Comparison of ENCODE assay signal across 9 mouse cellular contexts in genomic region chr9:45411803-45412202, GRCm38 (mm10). TPM values are rescaled to one million over a fixed set of nuclear protein-coding genes. Genes with fewer than 3 reads are reported as not detected.
A peak's percentile ranks its signal among the peaks of the same experiment; 100 is the strongest.
DNase-seq lines count a peak whose midpoint lies in the region; ATAC-seq and TF ChIP-seq lines count a peak whose summit lies in the region.
"Had no signal": no experiment of that assay in that cellular context is flagged by ENCODE, and none has a peak within 500 bp of the region (broad histone marks: within the 10 kb centered on the region; RNA-seq: fewer than 3 reads in every experiment).

No protein-coding gene starts in this region.

- no peaks in the 10 kb centered on the region for H3K9me3 ChIP-seq in forebrain, embryonic 10.5 days
- no peaks in the 10 kb centered on the region for H3K9me3 ChIP-seq in intestine, embryonic 14.5 days (ENCODE audit: control insufficient read depth, low read length)
- no peaks in the 10 kb centered on the region for H3K9me3 ChIP-seq in lung, embryonic 15.5 days
- H3K9me3 ChIP-seq: liver, embryonic 15.5 days had no signal

- H3K36me3 ChIP-seq in forebrain, embryonic 10.5 days (replicated peaks): no peaks in the 10 kb centered on the region
- no peaks in the 10 kb centered on the region for H3K36me3 ChIP-seq in intestine, embryonic 14.5 days (ENCODE audit: control insufficient read depth, insufficient read depth, low read length)
- no peaks in the 10 kb centered on the region for H3K36me3 ChIP-seq in lung, embryonic 15.5 days
- H3K36me3 ChIP-seq: liver, embryonic 15.5 days had no signal

- peaks cover 13% of the 10 kb centered on the region for H3K27me3 ChIP-seq in forebrain, embryonic 10.5 days (ENCODE audit: poor library complexity, severe bottlenecking)
- H3K27me3 ChIP-seq in intestine, embryonic 14.5 days (replicated peaks; ENCODE audit: control insufficient read depth, insufficient read depth, low read length): no peaks in the 10 kb centered on the region
- H3K27me3 ChIP-seq in lung, embryonic 15.5 days: no peaks in the 10 kb centered on the region

- peak overlapping the region; percentile 9; the same call in 1 of the 2 replicates for H3K4me3 ChIP-seq in layer of hippocampus, adult 2 months
- H3K4me3 ChIP-seq in forebrain, embryonic 10.5 days: peak overlapping the region; percentile 16
- no peak overlapping the region for H3K4me3 ChIP-seq in intestine, embryonic 14.5 days (ENCODE audit: low read depth, low read length)
- no peak overlapping the region for H3K4me3 ChIP-seq in lung, embryonic 15.5 days
- H3K4me3 ChIP-seq: liver, embryonic 15.5 days had no signal

- H3K27ac ChIP-seq in layer of hippocampus, adult 2 months: no peak overlapping the region
- H3K27ac ChIP-seq in forebrain, embryonic 10.5 days: no peak overlapping the region
- H3K27ac ChIP-seq in intestine, embryonic 14.5 days (ENCODE audit: low read depth): no peak overlapping the region
- H3K27ac ChIP-seq in lung, embryonic 15.5 days: no peak overlapping the region
- H3K27ac ChIP-seq: liver, embryonic 15.5 days had no signal

- peak; percentile 71 for TF ChIP-seq CTCF in layer of hippocampus, adult 2 months (conservative IDR thresholded peaks at IDR 0.05)

- DNase-seq in layer of hippocampus, adult 2 months (ENCODE audit: low spot score in 2 of 2): no peak
- DNase-seq in layer of hippocampus, postnatal 36 days: no peak
- no peak for DNase-seq in forebrain, embryonic 10.5 days (ENCODE audit: extremely low spot score, low spot score)
- DNase-seq in intestine, embryonic 14.5 days (ENCODE audit: low spot score): no peak

- H3K4me1 ChIP-seq in forebrain, embryonic 10.5 days: peaks cover 15% of the 10 kb centered on the region
- H3K4me1 ChIP-seq in intestine, embryonic 14.5 days (replicated peaks; ENCODE audit: control insufficient read depth, insufficient read depth, low read length): no peaks in the 10 kb centered on the region
- H3K4me1 ChIP-seq in lung, embryonic 15.5 days: peaks cover 6% of the 10 kb centered on the region

- no peak overlapping the region for H3K9ac ChIP-seq in intestine, embryonic 14.5 days (ENCODE audit: low read length)
- no peak overlapping the region for H3K9ac ChIP-seq in lung, embryonic 15.5 days
- H3K9ac ChIP-seq: liver, embryonic 15.5 days had no signal

- 31% methylated on average over 7 of the region's 7 CpGs for WGBS in forebrain, embryonic 10.5 days
- 25% methylated on average over 7 of the region's 7 CpGs for WGBS in intestine, embryonic 14.5 days
- 14% methylated on average over 7 of the region's 7 CpGs for WGBS in lung, embryonic 15.5 days

- peak; percentile 67 for ATAC-seq in activated CD4-positive, CD25-positive, alpha-beta regulatory T cell, adult 4 months
- ATAC-seq in intestine, embryonic 14.5 days (replicated peaks; ENCODE audit: low FRiP score, low TSS enrichment, low read depth): no peak
- ATAC-seq in lung, embryonic 15.5 days (ENCODE audit: borderline replicate concordance, extremely low read depth, low FRiP score, low TSS enrichment): no peak
- peak; percentile 56 for ATAC-seq in neutrophil, adult 5-6 weeks (ENCODE audit: extremely low read depth, insufficient number of reproducible peaks, low FRiP score, poor library complexity, severe bottlenecking)
- no peak for ATAC-seq in erythroid progenitor cell, adult 5-6 weeks (replicated peaks; ENCODE audit: low FRiP score, poor library complexity, severe bottlenecking)

- peak overlapping the region; percentile 39 for H3K4me2 ChIP-seq in intestine, embryonic 14.5 days (ENCODE audit: low read length)
- peak overlapping the region; percentile 40 for H3K4me2 ChIP-seq in lung, embryonic 15.5 days
- H3K4me2 ChIP-seq: liver, embryonic 15.5 days had no signal

RNA-seq across cellular contexts. Expression of gene Fxyd2, which starts 12.3 kb away (rescaled TPM):
- 10 to 100 TPM; 10.2 to 10.9 TPM for total RNA-seq in layer of hippocampus, adult 2 months (2021)
- 1 to 10 TPM; 6.8 to 7.9 TPM for total RNA-seq in layer of hippocampus, postnatal 36 days (2021)
- 1 to 10 TPM in 1 of 2 experiments, not detected in 1; 4.3 TPM for polyA plus RNA-seq in activated CD4-positive, CD25-positive, alpha-beta regulatory T cell, adult 4 months (2017; shearing (Covaris generic))
- polyA plus RNA-seq in forebrain, embryonic 10.5 days (2016; fragmentation: Nextera tagmentation; extraction: Ambion mirVana): 0.55 and 1.2 TPM in 2 replicates
- polyA plus RNA-seq in intestine, embryonic 14.5 days (2014; fragmentation: Nextera tagmentation; extraction: Ambion mirVana): 2.4 and 5.2 TPM in 2 replicates
- polyA plus RNA-seq in lung, embryonic 15.5 days (2015; fragmentation: Nextera tagmentation; extraction: Ambion mirVana): 1.7 and 3.3 TPM in 2 replicates
- total RNA-seq in neutrophil, adult 5-6 weeks (2017): not detected in 2 replicates
- total RNA-seq in erythroid progenitor cell, adult 5-6 weeks (2015; ENCODE audit: low replicate concordance): 2.5 TPM in 1 of 2 replicates, not detected in the other
- total RNA-seq in erythroid progenitor cell, adult 5-6 weeks (2017; ENCODE audit: low replicate concordance): not detected in 2 replicates

RNA-seq across cellular contexts. Expression of gene Dscaml1, which starts 14.6 kb away (rescaled TPM):
- total RNA-seq in layer of hippocampus, adult 2 months (2021): 100 to 1,000 TPM in 1 of 2 experiments, 10 to 100 TPM in 1; 95.8 to 102 TPM
- total RNA-seq in layer of hippocampus, postnatal 36 days (2021): 10 to 100 TPM; 88.0 to 91.7 TPM
- not detected for polyA plus RNA-seq in activated CD4-positive, CD25-positive, alpha-beta regulatory T cell, adult 4 months (2017; shearing (Covaris generic))
- 0.28 and 0.79 TPM in 2 replicates for polyA plus RNA-seq in forebrain, embryonic 10.5 days (2016; fragmentation: Nextera tagmentation; extraction: Ambion mirVana)
- polyA plus RNA-seq in intestine, embryonic 14.5 days (2014; fragmentation: Nextera tagmentation; extraction: Ambion mirVana): 0.26 and 0.41 TPM in 2 replicates
- 0.10 and 0.27 TPM in 2 replicates for polyA plus RNA-seq in lung, embryonic 15.5 days (2015; fragmentation: Nextera tagmentation; extraction: Ambion mirVana)
- not detected in 2 replicates for total RNA-seq in neutrophil, adult 5-6 weeks (2017)
- not detected in 2 replicates for total RNA-seq in erythroid progenitor cell, adult 5-6 weeks (2015; ENCODE audit: low replicate concordance)
- total RNA-seq in erythroid progenitor cell, adult 5-6 weeks (2017; ENCODE audit: low replicate concordance): not detected in 2 replicates

RNA-seq across cellular contexts. Expression of gene Fxyd6, which starts 41.8 kb away (rescaled TPM):
- total RNA-seq in layer of hippocampus, adult 2 months (2021): 10 to 100 TPM; 81.6 to 83.4 TPM
- total RNA-seq in layer of hippocampus, postnatal 36 days (2021): 10 to 100 TPM; 79.6 to 85.8 TPM
- polyA plus RNA-seq in activated CD4-positive, CD25-positive, alpha-beta regulatory T cell, adult 4 months (2017; shearing (Covaris generic)): 1 to 10 TPM in 1 of 2 experiments, not detected in 1; 1.1 TPM
- 159 and 161 TPM in 2 replicates for polyA plus RNA-seq in forebrain, embryonic 10.5 days (2016; fragmentation: Nextera tagmentation; extraction: Ambion mirVana)
- 67.3 and 76.0 TPM in 2 replicates for polyA plus RNA-seq in intestine, embryonic 14.5 days (2014; fragmentation: Nextera tagmentation; extraction: Ambion mirVana)
- 45.4 and 50.4 TPM in 2 replicates for polyA plus RNA-seq in lung, embryonic 15.5 days (2015; fragmentation: Nextera tagmentation; extraction: Ambion mirVana)
- total RNA-seq in neutrophil, adult 5-6 weeks (2017): not detected in 2 replicates
- not detected in 2 replicates for total RNA-seq in erythroid progenitor cell, adult 5-6 weeks (2015; ENCODE audit: low replicate concordance)
- total RNA-seq in erythroid progenitor cell, adult 5-6 weeks (2017; ENCODE audit: low replicate concordance): not detected in 2 replicates

Comparison
In these comparisons a context has a peak if more than half of its experiments do, and no peak if none do; other contexts are left out.
1. H3K4me3 ChIP-seq: peak in layer of hippocampus, adult 2 months (single experiment) and forebrain, embryonic 10.5 days (single experiment); none in intestine, embryonic 14.5 days (single experiment) and lung, embryonic 15.5 days (single experiment).
2. ATAC-seq: peak in activated CD4-positive, CD25-positive, alpha-beta regulatory T cell, adult 4 months (single experiment) and neutrophil, adult 5-6 weeks (single experiment); none in intestine, embryonic 14.5 days (single experiment), lung, embryonic 15.5 days (single experiment) and erythroid progenitor cell, adult 5-6 weeks (single experiment).
3. RNA of gene Dscaml1, which starts 14.6 kb away (total RNA-seq): 95.8 to 102 TPM in layer of hippocampus, adult 2 months and 88.0 to 91.7 TPM in layer of hippocampus, postnatal 36 days; not detected in neutrophil, adult 5-6 weeks and not detected in erythroid progenitor cell, adult 5-6 weeks; every median in the first group is over 10 times any median in the second.
4. RNA of gene Fxyd6, which starts 41.8 kb away (total RNA-seq): 79.6 to 85.8 TPM in layer of hippocampus, postnatal 36 days and 81.6 to 83.4 TPM in layer of hippocampus, adult 2 months; not detected in neutrophil, adult 5-6 weeks and not detected in erythroid progenitor cell, adult 5-6 weeks; every median in the first group is over 10 times any median in the second.